Mouse (Mus musculus) ZHBTc4 (cell line): Measurements from ENCODE around the gene 1810055G02Rik.

Experiments
- DNase-seq: peaks from one replicate; pipeline ENCODE4 v3.0.0-alpha.2; 2011; ENCODE audit warnings: low read depth, low spot score

1810055G02Rik gene

GRCm38 (mm10) chr19:3695006-3695405 is 13.1 kb upstream of the 1810055G02Rik start:
- no peak for DNase-seq

- DNase-seq = no peak
These were observed 12.6 kb upstream of the 1810055G02Rik start for GRCm38 (mm10) chr19:3695471-3695870.

GRCm38 (mm10) chr19:3695976-3696375 is 12.1 kb upstream of the 1810055G02Rik start:
- no peak for DNase-seq

GRCm38 (mm10) chr19:3698035-3698434 is 10.1 kb upstream of the 1810055G02Rik start:
- DNase-seq = no peak

- DNase-seq = peak; percentile 92
These were observed 8.3 kb upstream of the 1810055G02Rik start for GRCm38 (mm10) chr19:3699508-3700438.

- DNase-seq = no peak
These were observed 5.6 kb upstream of the 1810055G02Rik start for GRCm38 (mm10) chr19:3702460-3702859.

GRCm38 (mm10) chr19:3706258-3706657 is 1.8 kb upstream of the 1810055G02Rik start:
- DNase-seq = peak; percentile 47

GRCm38 (mm10) chr19:3707553-3707952 is 540 bp upstream of the 1810055G02Rik start:
- DNase-seq = peak; percentile 62

- no peak for DNase-seq
These were observed 1.1 kb downstream of the 1810055G02Rik start for GRCm38 (mm10) chr19:3709013-3709787.

- DNase-seq = no peak
These were observed 2.3 kb downstream of the 1810055G02Rik start for GRCm38 (mm10) chr19:3710436-3710835.

- DNase-seq = no peak
These were observed 6.3 kb downstream of the 1810055G02Rik start for GRCm38 (mm10) chr19:3714381-3714780.

GRCm38 (mm10) chr19:3718481-3719361 is 10.6 kb downstream of the 1810055G02Rik start:
- DNase-seq = peak; percentile 95

- peak; percentile 77 for DNase-seq
These were observed 11.3 kb downstream of the 1810055G02Rik start for GRCm38 (mm10) chr19:3719362-3719891.

GRCm38 (mm10) chr19:3723170-3723569 is 15.1 kb downstream of the 1810055G02Rik start:
- DNase-seq = no peak

GRCm38 (mm10) chr19:3723904-3724303 is 15.8 kb downstream of the 1810055G02Rik start:
- peak; percentile 82 for DNase-seq

- DNase-seq = peak; percentile 90
These were observed 16.7 kb downstream of the 1810055G02Rik start for GRCm38 (mm10) chr19:3724779-3725178.

GRCm38 (mm10) chr19:3728901-3729300 is 20.8 kb downstream of the 1810055G02Rik start:
- DNase-seq = peak; percentile 42

- DNase-seq = peak; percentile 54
These were observed 22.9 kb downstream of the 1810055G02Rik start for GRCm38 (mm10) chr19:3730781-3731646.

GRCm38 (mm10) chr19:3736001-3736400 is 27.9 kb downstream of the 1810055G02Rik start:
- no peak for DNase-seq

- no peak for DNase-seq
These were observed 31.6 kb downstream of the 1810055G02Rik start for GRCm38 (mm10) chr19:3739650-3740049.
